Mouse (Mus musculus) CH12.LX (cell line): ENCODE measurements around the gene Adgrb3. TPM values are rescaled to one million over a fixed set of nuclear protein-coding genes. Genes with fewer than 3 reads are reported as not detected.

Experiments used
- DNase-seq: peaks from one replicate; pipeline ENCODE4 v3.0.0-alpha.2; 2013; ENCODE audit errors: extremely low read depth
- H3K27ac ChIP-seq: 2 replicates; pipeline ENCODE4 v1.5.1; 2012; ENCODE audit warnings: low read depth, mild to moderate bottlenecking, control low read depth, moderate library complexity; ENCODE audit not compliant: insufficient read depth
- H3K27me3 ChIP-seq: replicated peaks from 2 replicates; pipeline ENCODE3; 2012; ENCODE audit warnings: inconsistent platforms
- H3K36me3 ChIP-seq, 2 experiments: replicated peaks in 1 of 2; 2 replicates each; pipeline versions ENCODE3 to v1.6.1; 2012; ENCODE audit warnings: inconsistent platforms in 1 of 2, low read length in 1 of 2, mild to moderate bottlenecking in 1 of 2, mixed read lengths in 1 of 2, moderate library complexity in 1 of 2; ENCODE audit not compliant: control insufficient read depth in 1 of 2, insufficient read depth in 1 of 2
- H3K4me1 ChIP-seq, 2 experiments: 2 replicates each; pipeline ENCODE4 v1.6.1; 2012; ENCODE audit warnings: inconsistent platforms in 1 of 2, moderate library complexity in 1 of 2; ENCODE audit not compliant: insufficient read depth in 2 of 2, control insufficient read depth in 1 of 2
- H3K4me2 ChIP-seq: 2 replicates; pipeline ENCODE4 v1.6.1; 2012; ENCODE audit warnings: low read depth, mild to moderate bottlenecking, control low read depth; ENCODE audit not compliant: poor library complexity, insufficient read depth, severe bottlenecking
- H3K4me3 ChIP-seq, 3 experiments: fragments of 150-350 bp in 1 of 3; sonication (generic) in 1 of 3; replicated peaks in 1 of 3; 2 replicates each; pipeline versions ENCODE3 to v1.5.1; 2011 to 2012; ENCODE audit warnings: low read depth in 2 of 3, low read length in 2 of 3, mild to moderate bottlenecking in 2 of 3, moderate library complexity in 2 of 3, control low read depth in 1 of 3, improper control_type of control experiment in 1 of 3, inconsistent platforms in 1 of 3, mixed read lengths in 1 of 3; ENCODE audit not compliant: poor library complexity in 1 of 3
- H3K79me2 ChIP-seq: replicated peaks from 2 replicates; pipeline ENCODE4 v1.6.1; 2012; ENCODE audit warnings: mild to moderate bottlenecking, moderate library complexity; ENCODE audit not compliant: control insufficient read depth, poor library complexity, insufficient read depth, severe bottlenecking; ENCODE audit errors: extremely low read depth
- H3K9ac ChIP-seq: 2 replicates; pipeline ENCODE4 v1.6.1; 2012; ENCODE audit warnings: low read depth, mild to moderate bottlenecking, control low read depth, moderate library complexity; ENCODE audit not compliant: insufficient read depth
- H3K9me3 ChIP-seq: replicated peaks from 2 replicates; pipeline ENCODE3; 2012; ENCODE audit warnings: low read length, inconsistent platforms, mixed read lengths
- BHLHE40 ChIP-seq: IDR thresholded peaks from 2 replicates; pipeline ENCODE4 v1.6.1; 2011; ENCODE audit warnings: mild to moderate bottlenecking, low read depth, low read length, improper control_type of control experiment
- CHD1 ChIP-seq: IDR thresholded peaks from 2 replicates; pipeline ENCODE4 v1.6.1; 2012; ENCODE audit warnings: low read depth, low read length, improper control_type of control experiment, inconsistent platforms
- CHD2 ChIP-seq: IDR thresholded peaks from 2 replicates; pipeline ENCODE4 v1.6.1; 2011; ENCODE audit warnings: low read length, improper control_type of control experiment
- ELF1 ChIP-seq: IDR thresholded peaks from 2 replicates; pipeline ENCODE4 v1.6.1; 2014; ENCODE audit warnings: low read depth, mild to moderate bottlenecking, inconsistent platforms, low read length, improper control_type of control experiment
- ETS1 ChIP-seq: conservative IDR thresholded peaks from 2 replicates; pipeline ENCODE4 v1.6.1; 2012; ENCODE audit warnings: low read depth, mild to moderate bottlenecking, inconsistent platforms, low read length, improper control_type of control experiment, moderate library complexity
- HCFC1 ChIP-seq: IDR thresholded peaks from 2 replicates; pipeline ENCODE4 v1.6.1; 2012; ENCODE audit warnings: low read depth, mild to moderate bottlenecking, inconsistent platforms, low read length, improper control_type of control experiment
- IRF4 ChIP-seq: IDR thresholded peaks from 2 replicates; pipeline ENCODE4 v1.6.1; 2014; ENCODE audit warnings: low read depth, mild to moderate bottlenecking, inconsistent platforms, low read length, improper control_type of control experiment
- JUN ChIP-seq: IDR thresholded peaks from 2 replicates; pipeline ENCODE4 v1.6.1; 2011; ENCODE audit warnings: low read depth, mild to moderate bottlenecking, low read length, improper control_type of control experiment, moderate library complexity; ENCODE audit not compliant: insufficient read depth
- JUND ChIP-seq: conservative IDR thresholded peaks from 2 replicates; pipeline ENCODE4 v1.6.1; 2011; ENCODE audit warnings: low read depth, low read length, improper control_type of control experiment
- MAFK ChIP-seq: IDR thresholded peaks from 2 replicates; pipeline ENCODE4 v1.6.1; 2011; ENCODE audit warnings: low read length, improper control_type of control experiment; ENCODE audit not compliant: insufficient replicate concordance
- MAX ChIP-seq: IDR thresholded peaks from 2 replicates; pipeline ENCODE4 v1.6.1; 2011; ENCODE audit warnings: low read length, improper control_type of control experiment
- MAZ ChIP-seq: IDR thresholded peaks from 2 replicates; pipeline ENCODE4 v1.6.1; 2012; ENCODE audit warnings: low read depth, mild to moderate bottlenecking, inconsistent platforms, low read length, improper control_type of control experiment, moderate library complexity
- MXI1 ChIP-seq: IDR thresholded peaks from 2 replicates; pipeline ENCODE4 v1.6.1; 2011; ENCODE audit warnings: mild to moderate bottlenecking, low read depth, low read length, improper control_type of control experiment
- MYC ChIP-seq: IDR thresholded peaks from 2 replicates; pipeline ENCODE4 v1.6.1; 2011; ENCODE audit warnings: low read depth, mild to moderate bottlenecking, improper control_type of control experiment, low read length
- NELFE ChIP-seq: IDR thresholded peaks from 2 replicates; pipeline ENCODE4 v1.6.1; 2011; ENCODE audit warnings: low read depth, low read length, improper control_type of control experiment
- PAX5 ChIP-seq: IDR thresholded peaks from 2 replicates; pipeline ENCODE4 v1.6.1; 2012; ENCODE audit warnings: low read length, inconsistent platforms, mixed read lengths
- POLR2A ChIP-seq: IDR thresholded peaks from 2 replicates; pipeline ENCODE4 v1.6.1; 2011; ENCODE audit warnings: low read depth, mild to moderate bottlenecking, improper control_type of control experiment, low read length
- POLR2AphosphoS2 ChIP-seq: IDR thresholded peaks from 2 replicates; pipeline ENCODE4 v1.6.1; 2011; ENCODE audit warnings: low read depth, low read length, improper control_type of control experiment
- RAD21 ChIP-seq: IDR thresholded peaks from 2 replicates; pipeline ENCODE4 v1.6.1; 2011; ENCODE audit warnings: low read depth, mild to moderate bottlenecking, low read length, improper control_type of control experiment, moderate library complexity
- RCOR1 ChIP-seq: conservative IDR thresholded peaks from 2 replicates; pipeline ENCODE4 v1.6.1; 2012; ENCODE audit warnings: low read depth, mild to moderate bottlenecking, inconsistent platforms, low read length, improper control_type of control experiment
- SMC3 ChIP-seq: IDR thresholded peaks from 2 replicates; pipeline ENCODE4 v1.6.1; 2011; ENCODE audit warnings: low read depth, low read length, improper control_type of control experiment
- TCF12 ChIP-seq: IDR thresholded peaks from 2 replicates; pipeline ENCODE4 v1.6.1; 2014; ENCODE audit warnings: low read depth, mild to moderate bottlenecking, inconsistent platforms, low read length, improper control_type of control experiment
- UBTF ChIP-seq: IDR thresholded peaks from 2 replicates; pipeline ENCODE4 v1.6.1; 2012; ENCODE audit warnings: low read depth, mild to moderate bottlenecking, inconsistent platforms, low read length, improper control_type of control experiment, moderate library complexity
- USF2 ChIP-seq: conservative IDR thresholded peaks from 2 replicates; pipeline ENCODE4 v1.6.1; 2011; ENCODE audit warnings: low read depth, low read length, improper control_type of control experiment
- ZMIZ1 ChIP-seq: IDR thresholded peaks from 2 replicates; pipeline ENCODE4 v1.6.1; 2012; ENCODE audit warnings: low read depth, mild to moderate bottlenecking, inconsistent platforms, low read length, improper control_type of control experiment
- dilution Hi-C: fragments of 300-500 bp; cut with MboI; formaldehyde crosslinking; loops from 2 replicates; pipeline ENCODE4 v1.14.3; 2020; ENCODE audit warnings: low sequenced_read_pairs; ENCODE audit not compliant: extremely low pct_unique_long_range_greater_than_20kb, extremely low pct_ligation_motif_present
- in situ Hi-C: fragments of 300-500 bp; cut with MboI; formaldehyde crosslinking; loops from 3 replicates; pipeline ENCODE4 v1.14.3; 2019; ENCODE audit warnings: low sequenced_read_pairs, low pct_ligation_motif_present, low pct_unique_long_range_greater_than_20kb, mixed read lengths
- polyA plus RNA-seq: library from polyadenylated mRNA; unstranded; fragments of >175 nt; gene quantifications from 2 replicates; pipeline ENCODE4 v1.2.1, GENCODE M21; 2012; ENCODE audit warnings: low read depth; ENCODE audit not compliant: insufficient read length
- total RNA-seq, 2 experiments: library from RNA; depleted of rRNA; stranded (reverse); fragments of 300-350 nt in 1 of 2; fragments of >200 nt in 1 of 2; gene quantifications; 2 replicates each; pipeline ENCODE4 v1.2.3; 2012 to 2014

The Adgrb3 gene
- total and polyA plus RNA-seq, 3 experiments: not detected

- H3K4me2 ChIP-seq: no peak overlapping the region
- H3K36me3 ChIP-seq: no peaks in the 10 kb centered on the region
- dilution Hi-C loops: no loop called here
- no peaks in the 10 kb centered on the region for H3K79me2 ChIP-seq
- H3K27me3 ChIP-seq: no peaks in the 10 kb centered on the region
- H3K4me3 ChIP-seq: no peak overlapping the region
- no peaks in the 10 kb centered on the region for H3K4me1 ChIP-seq
- peaks cover 42% of the 10 kb centered on the region for H3K9me3 ChIP-seq
- in situ Hi-C loops: no loop called here
- H3K27ac ChIP-seq: no peak overlapping the region
- no peak for DNase-seq
- no peak overlapping the region for H3K9ac ChIP-seq
- TF ChIP-seq MAFK: no peak
- no peak for TF ChIP-seq POLR2AphosphoS2
- no peak for TF ChIP-seq SMC3
- TF ChIP-seq JUN: no peak
- no peak for TF ChIP-seq HCFC1
- TF ChIP-seq NELFE: no peak
- no peak for TF ChIP-seq ELF1
- no peak for TF ChIP-seq TCF12
- TF ChIP-seq CHD2: no peak
- no peak for TF ChIP-seq BHLHE40
- no peak for TF ChIP-seq ETS1
- no peak for TF ChIP-seq UBTF
- no peak for TF ChIP-seq JUND
- TF ChIP-seq MAZ: no peak
- TF ChIP-seq MAX: no peak
- TF ChIP-seq IRF4: no peak
- no peak for TF ChIP-seq RAD21
Observed at GRCm38 (mm10) chr1:25107500-25108101, 721.9 kb downstream of the Adgrb3 start.

GRCm38 (mm10) chr1:25106679-25107078 is 722.8 kb downstream of the Adgrb3 start:
- DNase-seq: no peak
- in situ Hi-C loops: no loop called here
- Histone ChIP-seq H3K4me1 (no peaks in the 10 kb centered on the region), H3K27ac (no peak overlapping the region), H3K9ac (no peak overlapping the region), H3K4me3 (no peak overlapping the region), H3K36me3 (no peaks in the 10 kb centered on the region), H3K9me3 (peaks cover 46% of the 10 kb centered on the region), H3K27me3 (no peaks in the 10 kb centered on the region), H3K79me2 (no peaks in the 10 kb centered on the region), H3K4me2 (no peak overlapping the region)
- TF ChIP-seq USF2 (no peak), SMC3 (no peak), POLR2A (no peak), CHD1 (no peak), MAX (no peak), RCOR1 (no peak), ELF1 (no peak), ETS1 (no peak), HCFC1 (no peak), PAX5 (no peak), ZMIZ1 (no peak), MAFK (no peak), MXI1 (no peak), MYC (no peak), BHLHE40 (no peak)
- dilution Hi-C loops: no loop called here
